23 mouse cellular contexts compared by ENCODE assay signal in genomic region chr2:105386418-105386817, GRCm38 (mm10).
"Had no signal": no experiment of that assay in that cellular context is flagged by ENCODE, and none has a peak within 500 bp of the region (broad histone marks: within the 10 kb centered on the region; RNA-seq: fewer than 3 reads in every experiment).

No protein-coding gene starts in this region.

- H3K4me1 ChIP-seq: limb, embryonic 10.5 days; limb, embryonic 13.5 days; lung, embryonic 15.5 days; neural tube, embryonic 12.5 days had no signal

- H3K4me2 ChIP-seq: limb, embryonic 13.5 days; liver, embryonic 12.5 days; liver, embryonic 15.5 days; lung, embryonic 15.5 days; midbrain, embryonic 13.5 days; neural tube, embryonic 12.5 days; neural tube, embryonic 15.5 days had no signal

- H3K27me3 ChIP-seq: limb, embryonic 13.5 days; liver, embryonic 12.5 days; liver, embryonic 15.5 days; lung, embryonic 15.5 days; megakaryocyte, embryonic 14.5 days; neural tube, embryonic 12.5 days; neural tube, embryonic 15.5 days had no signal

- H3K9me3 ChIP-seq: limb, embryonic 10.5 days; limb, embryonic 13.5 days; liver, embryonic 12.5 days; liver, embryonic 15.5 days; lung, embryonic 15.5 days; midbrain, embryonic 10.5 days; midbrain, embryonic 13.5 days; neural tube, embryonic 12.5 days; neural tube, embryonic 15.5 days had no signal

- ATAC-seq: intestine, postnatal 0 days; liver, embryonic 12.5 days; midbrain, embryonic 13.5 days; midbrain, embryonic 16.5 days had no signal

- DNase-seq: kidney, adult 2 months; kidney, postnatal 14 days; layer of hippocampus, adult 9-11 months; liver; lung, adult 18-20 months; lung, postnatal 10 days; lung, postnatal 36 days; right cerebral cortex, adult 18-20 months; thymus, postnatal 25 days had no signal

- H3K9ac ChIP-seq: limb, embryonic 13.5 days; liver, embryonic 12.5 days; liver, embryonic 15.5 days; lung, embryonic 15.5 days; midbrain, embryonic 13.5 days; neural tube, embryonic 12.5 days; neural tube, embryonic 15.5 days had no signal

- H3K4me3 ChIP-seq: layer of hippocampus, adult 2 months; limb, embryonic 10.5 days; limb, embryonic 13.5 days; liver, embryonic 12.5 days; liver, embryonic 15.5 days; lung, embryonic 15.5 days; megakaryocyte, embryonic 14.5 days; midbrain, embryonic 10.5 days; midbrain, embryonic 13.5 days; myocyte; neural tube, embryonic 12.5 days; neural tube, embryonic 15.5 days had no signal

- H3K27ac ChIP-seq: layer of hippocampus, adult 2 months; limb, embryonic 10.5 days; limb, embryonic 13.5 days; liver, embryonic 12.5 days; liver, embryonic 15.5 days; lung, embryonic 15.5 days; midbrain, embryonic 10.5 days; midbrain, embryonic 13.5 days; neural tube, embryonic 12.5 days; neural tube, embryonic 15.5 days had no signal
